Mouse (Mus musculus) embryonic stem cell, embryonic (primary cell): ENCODE measurements around the gene Rapsn.

Experiments used
- CTCF ChIA-PET, 4 experiments: fragments of 300-600 bp in 2 of 4; fragments of 350-600 bp in 2 of 4; sonication (Branson Sonifier 250); formaldehyde crosslinking; loops; one replicate each; lab custom pipeline; 2022; ENCODE audit warnings: inconsistent platforms in 2 of 4; lab: Charles Lee
- POLR2A ChIA-PET, 4 experiments: fragments of 300-600 bp in 2 of 4; fragments of 350-600 bp in 2 of 4; sonication (Branson Sonifier 250); formaldehyde crosslinking; loops; one replicate each; lab custom pipeline; 2022; ENCODE audit warnings: antibody characterized with exemption in 4 of 4, inconsistent platforms in 1 of 4; lab: Charles Lee

The Rapsn gene

DNA sequence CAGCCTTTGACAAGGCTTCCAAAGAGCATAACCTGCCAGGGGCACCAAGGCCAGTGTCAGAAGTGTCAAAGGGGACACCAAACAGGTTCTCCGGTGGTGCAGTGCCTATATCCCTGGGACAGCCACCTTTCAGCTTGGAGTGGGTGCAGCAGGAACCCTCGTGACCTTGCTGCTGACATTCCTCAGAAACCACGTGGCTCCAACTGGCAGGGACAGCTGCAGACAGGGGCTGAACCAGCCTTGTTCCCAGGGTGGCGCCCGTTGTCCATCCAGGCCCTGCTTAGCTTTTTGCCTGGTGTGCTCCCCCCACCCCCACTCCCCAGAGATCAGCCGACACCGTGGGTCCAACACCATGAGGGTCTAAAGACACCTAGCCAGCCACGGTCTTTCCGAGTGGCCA is at the start of gene Rapsn:
Gene Rapsn (plus strand): TSS at position 236 of the 400 bp plus-strand sequence.
- POLR2A ChIA-PET: interaction anchor here in 3 of 4 experiments (0.5 to 31.6 kb wide), 26 partner anchors 8 to 1410 kb away, joined by 3 to 649 read pairs (median 8); partner anchors contain the start of genes Psmc3 (in 2 of the 3), Slc39a13 (in 2 of the 3), Madd (in 1 of the 3) and Mtch2 (in 1 of the 3)
- CTCF ChIA-PET: interaction anchor here (0.6 to 1.6 kb wide), 10 partner anchors 17 to 159 kb away, joined by 3 to 8 read pairs (median 4); no protein-coding TSS in a partner anchor

DNA sequence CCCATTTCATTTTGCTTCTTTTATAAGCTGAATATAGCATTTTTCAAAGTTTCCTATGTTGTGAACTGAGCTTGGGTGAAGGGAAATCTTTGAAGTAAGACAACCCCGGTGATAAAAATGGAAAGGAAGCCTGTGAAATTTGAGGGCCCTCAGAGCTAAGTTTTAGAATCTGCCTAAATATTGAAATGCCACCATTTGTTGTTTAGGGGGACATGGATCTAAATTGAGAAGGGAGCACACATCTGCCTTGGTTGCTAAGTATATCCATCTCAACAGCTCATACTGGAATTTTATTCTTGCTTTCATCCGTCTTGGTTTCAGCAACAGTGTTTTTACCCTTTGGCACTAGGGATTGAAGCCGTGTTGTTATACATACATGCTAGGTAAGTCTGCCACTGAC is 49.4 kb upstream of the Rapsn start:
- CTCF ChIA-PET: interaction anchor here in 2 of 4 experiments (0.5 to 0.7 kb wide), 2 partner anchors 55 to 154 kb away, joined by 4 to 6 read pairs; no protein-coding TSS in a partner anchor
- POLR2A ChIA-PET: interaction anchor here in 2 of 4 experiments (0.6 to 2.4 kb wide), 11 partner anchors 9 to 76 kb away, joined by 3 to 10 read pairs (median 4); no protein-coding TSS in a partner anchor

DNA sequence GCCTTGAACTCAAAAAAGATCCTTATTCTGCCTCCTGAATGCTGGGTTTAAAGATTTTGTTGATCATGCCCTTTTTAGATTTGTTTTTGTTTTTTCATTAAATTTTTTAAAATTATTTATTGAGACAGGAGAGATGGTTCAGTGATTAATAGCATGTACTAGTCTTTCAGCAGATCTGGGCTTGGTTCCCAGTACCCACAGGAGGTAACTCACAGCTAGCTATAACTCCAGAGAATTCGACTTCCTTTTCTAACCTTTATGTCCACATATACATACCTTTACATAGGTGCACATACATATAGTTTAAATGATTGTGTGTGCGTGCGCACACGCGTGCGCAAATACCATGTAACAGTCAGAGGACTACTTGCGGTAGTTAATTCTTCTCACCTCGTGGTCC is 26.9 kb upstream of the Rapsn start:
- ChIA-PET POLR2A (interaction anchor here in 1 of 4 experiments (2.0 to 3.4 kb wide), 3 partner anchors 8 to 79 kb away, joined by 4 to 12 read pairs (median 8); no protein-coding TSS in a partner anchor), CTCF (interaction anchor here in 1 of 4 experiments (1.7 kb wide), 1 partner anchor 135 kb away, joined by 3 read pairs; no protein-coding TSS in a partner anchor)

GRCm38 (mm10) chr2:91013881-91014280 is 21.5 kb upstream of the Rapsn start:
- POLR2A ChIA-PET: interaction anchor here in 2 of 4 experiments (1.5 to 2.5 kb wide), 3 partner anchors 10 to 57 kb away, joined by 4 to 7 read pairs (median 5); partner anchors contain the start of gene Slc39a13 (in 1 of the 2)
- CTCF ChIA-PET: no interaction called here

GRCm38 (mm10) chr2:91015386-91015785 is 20.0 kb upstream of the Rapsn start:
- CTCF ChIA-PET: interaction anchor here (0.5 to 1.3 kb wide), 4 partner anchors 8 to 194 kb away, joined by 3 to 4 read pairs (median 4); no protein-coding TSS in a partner anchor
- POLR2A ChIA-PET: interaction anchor here in 2 of 4 experiments (0.5 to 2.5 kb wide), 11 partner anchors 7 to 450 kb away, joined by 3 to 14 read pairs (median 4); no protein-coding TSS in a partner anchor

- ChIA-PET CTCF (interaction anchor here (0.5 to 2.1 kb wide), 13 partner anchors 11 to 185 kb away, joined by 3 to 10 read pairs (median 3); partner anchors contain the start of genes Acp2 (in 1 of the 4), Nr1h3 (in 1 of the 4), Psmc3 (in 1 of the 4) and Rapsn (in 1 of the 4)), POLR2A (interaction anchor here in 3 of 4 experiments (0.5 to 2.8 kb wide), 15 partner anchors 9 to 186 kb away, joined by 3 to 12 read pairs (median 3); no protein-coding TSS in a partner anchor)
Observed at GRCm38 (mm10) chr2:91018061-91018788, 17.2 kb upstream of the Rapsn start.

DNA sequence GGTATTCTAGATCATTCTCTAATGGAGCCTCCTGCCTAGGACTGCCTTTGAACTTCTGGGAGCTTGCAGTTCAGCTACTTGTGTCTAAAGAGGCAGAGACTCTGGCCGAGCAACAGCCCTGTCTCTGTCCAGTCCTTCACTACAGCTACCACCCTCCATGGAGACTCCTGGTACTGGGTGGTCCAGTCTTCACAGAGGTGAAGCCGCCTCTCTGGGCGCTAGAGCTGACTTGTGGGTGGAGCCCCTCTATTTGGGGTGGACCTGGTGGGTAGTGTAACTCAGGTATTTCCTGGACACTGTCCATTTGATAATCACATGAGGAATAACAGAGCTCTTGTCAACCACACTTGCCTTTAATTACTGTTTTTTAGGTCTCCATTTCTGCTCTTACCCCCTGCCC is 15.5 kb upstream of the Rapsn start:
- POLR2A ChIA-PET: interaction anchor here in 2 of 4 experiments (0.5 to 2.8 kb wide), 13 partner anchors 11 to 959 kb away, joined by 3 to 12 read pairs (median 4); partner anchors contain the start of gene Slc39a13 (in 1 of the 2)
- CTCF ChIA-PET: interaction anchor here in 1 of 4 experiments (0.6 to 2.1 kb wide), 4 partner anchors 41 to 184 kb away, joined by 3 to 6 read pairs (median 3); no protein-coding TSS in a partner anchor

- POLR2A ChIA-PET: interaction anchor here in 3 of 4 experiments (0.7 to 7.4 kb wide), 12 partner anchors 7 to 572 kb away, joined by 3 to 68 read pairs (median 6); partner anchors contain the start of genes Psmc3 (in 1 of the 3) and Slc39a13 (in 1 of the 3)
- CTCF ChIA-PET: interaction anchor here in 1 of 4 experiments (0.7 kb wide), 1 partner anchor 39 kb away, joined by 3 read pairs; no protein-coding TSS in a partner anchor
Observed at GRCm38 (mm10) chr2:91022266-91022665, 13.2 kb upstream of the Rapsn start.

GRCm38 (mm10) chr2:91023131-91023530 is 12.3 kb upstream of the Rapsn start:
- ChIA-PET CTCF (interaction anchor here in 2 of 4 experiments (0.6 to 1.4 kb wide), 2 partner anchors 43 to 212 kb away, joined by 5 to 8 read pairs; no protein-coding TSS in a partner anchor), POLR2A (interaction anchor here in 2 of 4 experiments (1.0 to 7.4 kb wide), 23 partner anchors 8 to 109 kb away, joined by 3 to 68 read pairs (median 4); partner anchors contain the start of genes Celf1 (in 1 of the 2), Psmc3 (in 1 of the 2), Rapsn (in 1 of the 2) and Slc39a13 (in 1 of the 2))

GRCm38 (mm10) chr2:91023956-91024355 is 11.5 kb upstream of the Rapsn start:
- ChIA-PET CTCF (interaction anchor here in 2 of 4 experiments (1.0 to 1.4 kb wide), 2 partner anchors 41 to 42 kb away, joined by 3 to 5 read pairs; no protein-coding TSS in a partner anchor), POLR2A (interaction anchor here in 2 of 4 experiments (0.8 to 7.4 kb wide), 22 partner anchors 9 to 110 kb away, joined by 3 to 68 read pairs (median 4); partner anchors contain the start of genes Celf1 (in 1 of the 2), Psmc3 (in 1 of the 2) and Rapsn (in 1 of the 2))

DNA sequence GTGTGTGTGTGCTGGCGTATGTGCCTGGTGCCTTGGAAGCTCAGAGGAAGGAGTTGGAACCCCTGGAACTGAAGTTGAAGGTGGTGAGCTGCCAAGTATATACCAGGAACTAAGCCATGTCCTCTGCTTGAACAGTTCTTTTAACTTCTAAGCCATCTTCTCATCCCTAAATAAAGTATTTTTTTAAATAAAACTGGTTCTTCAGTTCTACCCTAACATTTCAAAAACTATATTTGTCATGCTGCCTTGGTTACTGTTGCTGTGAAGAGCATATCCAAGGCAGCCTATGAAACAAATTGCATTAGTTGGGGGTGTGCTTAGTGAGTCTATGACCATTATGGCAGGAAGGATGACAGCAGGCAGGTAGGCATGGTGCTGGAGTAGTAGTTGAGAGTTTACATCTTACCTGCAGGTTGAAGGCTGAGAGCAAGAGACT is 10.3 kb upstream of the Rapsn start:
- CTCF ChIA-PET: no interaction called here
- POLR2A ChIA-PET: interaction anchor here in 2 of 4 experiments (0.9 to 31.6 kb wide), 6 partner anchors 11 to 88 kb away, joined by 3 to 649 read pairs (median 8); partner anchors contain the start of genes Psmc3 (in 1 of the 2) and Slc39a13 (in 1 of the 2)

DNA sequence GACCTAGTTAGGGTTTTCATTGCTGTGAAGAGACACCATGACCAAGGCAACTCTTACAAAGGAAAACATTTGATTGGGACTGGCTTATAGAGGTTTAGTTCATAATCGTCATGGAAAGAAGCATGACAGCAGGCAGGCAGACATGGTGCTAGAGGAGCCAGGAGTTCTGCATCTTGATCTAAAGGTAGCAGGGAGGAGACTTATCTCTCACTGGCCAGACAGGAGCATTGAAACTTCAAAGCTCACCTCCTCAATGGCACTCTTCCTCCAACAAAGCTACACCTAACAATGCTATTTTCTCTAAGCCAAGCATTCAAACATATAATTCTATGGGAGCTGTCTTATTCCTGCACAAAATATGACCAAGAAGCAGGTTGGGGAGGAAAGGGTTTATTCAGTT is 8.9 kb upstream of the Rapsn start:
- ChIA-PET POLR2A (interaction anchor here in 2 of 4 experiments (0.9 to 31.6 kb wide), 7 partner anchors 9 to 34 kb away, joined by 3 to 649 read pairs (median 8); partner anchors contain the start of genes Psmc3 (in 1 of the 2), Rapsn (in 1 of the 2) and Slc39a13 (in 1 of the 2)), CTCF (no interaction called here)

- ChIA-PET CTCF (interaction anchor here in 3 of 4 experiments (0.6 to 1.3 kb wide), 4 partner anchors 33 to 168 kb away, joined by 3 read pairs; no protein-coding TSS in a partner anchor), POLR2A (interaction anchor here in 3 of 4 experiments (0.6 to 31.6 kb wide), 14 partner anchors 8 to 230 kb away, joined by 3 to 649 read pairs (median 4); partner anchors contain the start of genes Psmc3 (in 1 of the 3), Rapsn (in 1 of the 3) and Slc39a13 (in 1 of the 3))
Observed at GRCm38 (mm10) chr2:91027391-91028214, 7.8 kb upstream of the Rapsn start.

GRCm38 (mm10) chr2:91031216-91031615 is 4.2 kb upstream of the Rapsn start:
- ChIA-PET POLR2A (interaction anchor here in 2 of 4 experiments (0.8 to 31.6 kb wide), 6 partner anchors 9 to 113 kb away, joined by 3 to 649 read pairs (median 3); partner anchors contain the start of genes Celf1 (in 1 of the 2), Psmc3 (in 1 of the 2) and Slc39a13 (in 1 of the 2)), CTCF (interaction anchor here in 1 of 4 experiments (1.6 kb wide), 1 partner anchor 30 kb away, joined by 7 read pairs; no protein-coding TSS in a partner anchor)

DNA sequence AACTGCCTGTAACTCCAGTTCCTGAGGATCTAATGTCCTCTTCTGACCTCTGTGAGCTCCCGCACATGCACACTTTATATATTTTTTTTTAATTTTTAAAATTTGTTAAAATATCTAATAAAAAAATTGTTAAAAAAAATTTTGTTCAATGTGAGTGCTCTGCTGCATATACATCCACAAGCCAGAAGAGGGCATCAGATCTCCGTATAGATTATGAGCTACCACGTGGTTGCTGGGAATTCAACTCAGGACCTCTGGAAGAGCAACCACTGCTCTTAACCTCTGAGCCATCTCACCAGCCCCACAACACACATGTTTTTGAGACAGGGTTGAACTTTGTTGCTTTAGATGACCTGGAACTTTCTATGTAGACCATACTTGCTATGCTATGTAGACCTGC is 2.4 kb upstream of the Rapsn start:
- CTCF ChIA-PET: interaction anchor here (0.6 to 3.0 kb wide), 26 partner anchors 9 to 423 kb away, joined by 3 to 17 read pairs (median 4); partner anchors contain the start of genes Ddb2 (in 1 of the 4), Psmc3 (in 1 of the 4) and Slc39a13 (in 1 of the 4)
- POLR2A ChIA-PET: interaction anchor here (0.7 to 31.6 kb wide), 21 partner anchors 9 to 80 kb away, joined by 3 to 649 read pairs (median 4); partner anchors contain the start of genes Psmc3 (in 2 of the 4) and Slc39a13 (in 1 of the 4)

- POLR2A ChIA-PET: interaction anchor here in 3 of 4 experiments (0.7 to 31.6 kb wide), 22 partner anchors 8 to 248 kb away, joined by 3 to 649 read pairs (median 7); partner anchors contain the start of genes Slc39a13 (in 2 of the 3), Arfgap2 (in 1 of the 3), Ddb2 (in 1 of the 3) and Psmc3 (in 1 of the 3)
- CTCF ChIA-PET: interaction anchor here (0.6 to 2.3 kb wide), 10 partner anchors 9 to 388 kb away, joined by 3 to 21 read pairs (median 5); partner anchors contain the start of gene Slc39a13 (in 1 of the 4)
Observed at GRCm38 (mm10) chr2:91041786-91042185, 6.4 kb downstream of the Rapsn start.
